Mouse (Mus musculus): ENCODE data around the gene Vmn2r17. TPM values are rescaled to one million over a fixed set of nuclear protein-coding genes. Genes with fewer than 3 reads are reported as not detected.

Vmn2r17 gene
- polyA plus RNA-seq (2012; ENCODE audit: low replicate concordance) = not detected in 2 replicates

DNA sequence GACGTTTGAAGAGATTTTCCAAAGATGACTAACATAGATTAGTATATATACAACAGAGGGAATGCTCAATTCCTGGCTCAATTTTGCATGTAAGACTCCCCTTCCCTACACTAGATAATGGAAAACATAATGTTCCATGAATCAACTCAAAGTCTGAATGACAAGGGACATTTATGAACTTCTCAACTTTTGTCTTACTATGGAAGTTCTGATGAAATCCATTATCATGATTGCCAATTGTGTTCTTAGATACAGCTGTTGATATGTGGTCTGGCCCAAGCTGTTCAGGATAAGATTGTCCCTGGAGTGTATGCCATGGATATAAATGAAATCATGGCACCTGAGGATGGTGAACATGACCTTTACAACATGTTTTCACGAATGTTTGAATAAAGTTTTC lies at the start of gene Vmn2r17:
TSS of gene Vmn2r17 (plus strand) at position 301 of the 400 bp plus-strand sequence.

Other genes with a start within 250 kb of the Vmn2r17 start
- gene Vmn2r13, start 227.5 kb upstream of the Vmn2r17 start, polyA plus RNA-seq (2012; ENCODE audit: low replicate concordance) = not detected in 2 replicates
- gene Vmn2r14, start 195.0 kb upstream of the Vmn2r17 start, polyA plus RNA-seq (2012; ENCODE audit: low replicate concordance) = not detected in 2 replicates
- gene Vmn2r15, start 122.0 kb upstream of the Vmn2r17 start, polyA plus RNA-seq (2012; ENCODE audit: low replicate concordance) = not detected in 2 replicates
- gene Vmn2r16, start 89.5 kb upstream of the Vmn2r17 start, polyA plus RNA-seq (2012; ENCODE audit: low replicate concordance) = not detected in 2 replicates
- gene Crlf2, start 139.3 kb downstream of the Vmn2r17 start, polyA plus RNA-seq (2012; ENCODE audit: low replicate concordance) = 52.3 and 138 TPM in 2 replicates